Mouse (Mus musculus): Measurements from ENCODE around the gene Rhoh.

DNA sequence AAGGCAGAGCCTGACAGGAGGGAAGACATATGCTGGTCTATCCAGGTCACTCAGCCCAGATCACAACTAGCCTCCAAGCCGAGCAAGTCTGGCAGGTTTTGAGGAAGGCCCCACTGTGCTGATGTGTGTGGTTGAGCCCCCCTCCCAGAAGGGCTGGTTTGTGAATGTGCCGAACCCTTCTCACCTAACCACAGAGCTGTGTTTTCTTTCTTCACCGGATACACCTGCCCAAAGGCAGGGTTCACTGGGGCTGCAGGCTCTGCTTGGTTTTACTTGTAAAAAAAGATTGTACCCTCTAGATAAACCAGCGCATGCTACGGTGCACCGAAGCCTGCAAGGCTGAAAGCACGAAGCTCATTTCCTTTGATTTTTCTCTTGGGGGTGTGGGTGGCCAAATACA is 68.1 kb downstream of the Rhoh start:
- no peak for TF ChIP-seq CTCF (IDR thresholded peaks at IDR 0.05)
- TF ChIP-seq EP300 (IDR thresholded peaks at IDR 0.05), result no peak

Data from lung, postnatal 0 days (tissue).